Mouse (Mus musculus) neural tube, embryonic 11.5 days (tissue): ENCODE data around the gene Rtn4rl1. TPM values are rescaled to one million over a fixed set of nuclear protein-coding genes. Genes with fewer than 3 reads are reported as not detected.
"Not testable (repeated sequence)": the region's sequence is repeated elsewhere in the genome, so short reads cannot be mapped to it uniquely, and the experiment has no call there.

Experiments used
- ATAC-seq: fragments of 200-750 bp; cut with Nextera tagmentation; 2 replicates; pipeline ENCODE4 v1.8.0; 2017; ENCODE audit warnings: moderate number of reproducible peaks, mild to moderate bottlenecking, moderate TSS enrichment, moderate library complexity; ENCODE audit not compliant: insufficient read depth, low FRiP score, low TSS enrichment
- DNase-seq: peaks from one replicate; pipeline ENCODE4 v3.0.0-alpha.2; 2015; ENCODE audit warnings: low spot score
- H3K27ac ChIP-seq: fragments of 300-500 bp; sonication (generic); 2 replicates; pipeline ENCODE4 v1.5.1; 2014; ENCODE audit warnings: low read depth, mild to moderate bottlenecking, low read length
- H3K27me3 ChIP-seq: fragments of 300-500 bp; sonication (generic); 2 replicates; pipeline ENCODE4 v1.6.1; 2014; ENCODE audit warnings: mild to moderate bottlenecking, low read length, mixed read lengths; ENCODE audit not compliant: control insufficient read depth, insufficient read depth
- H3K36me3 ChIP-seq: fragments of 300-500 bp; sonication (generic); 2 replicates; pipeline ENCODE4 v1.6.1; 2014; ENCODE audit warnings: mild to moderate bottlenecking, low read length, moderate library complexity, mixed read lengths; ENCODE audit not compliant: control insufficient read depth, insufficient read depth
- H3K4me1 ChIP-seq: fragments of 300-500 bp; sonication (generic); 2 replicates; pipeline ENCODE4 v1.6.1; 2014; ENCODE audit warnings: low read length, mixed read lengths; ENCODE audit not compliant: control insufficient read depth, insufficient read depth
- H3K4me2 ChIP-seq: fragments of 300-500 bp; sonication (generic); 2 replicates; pipeline ENCODE4 v1.6.1; 2014; ENCODE audit warnings: low read depth, mild to moderate bottlenecking, moderate library complexity
- H3K4me3 ChIP-seq: fragments of 300-500 bp; sonication (generic); 2 replicates; pipeline ENCODE4 v1.5.1; 2014; ENCODE audit warnings: low read depth, low read length
- H3K9ac ChIP-seq: fragments of 300-500 bp; sonication (generic); 2 replicates; pipeline ENCODE4 v1.6.1; 2014; ENCODE audit warnings: mild to moderate bottlenecking, low read length
- H3K9me3 ChIP-seq: fragments of 300-500 bp; sonication (generic); 2 replicates; pipeline ENCODE4 v1.6.1; 2016; ENCODE audit warnings: low read length; ENCODE audit not compliant: control insufficient read depth
- WGBS: fragments of 180-500 bp; shearing (Covaris S2); extraction: QIAGEN DNeasy Blood & Tissue Kit; methylation state at CpG from one replicate; pipeline ENCODE4 v1.1.7; 2014; 5-methylcytosine and 5-hydroxymethylcytosine counted together
- polyA plus RNA-seq: library from polyadenylated mRNA; unstranded; fragments of >200 nt; fragmentation: Nextera tagmentation; extraction: Ambion mirVana; gene quantifications from 2 replicates; pipeline ENCODE4 v1.2.1, GENCODE M21; 2014

The Rtn4rl1 gene
- polyA plus RNA-seq, 1 experiment from 2014 or later, result 6.0 TPM

DNA sequence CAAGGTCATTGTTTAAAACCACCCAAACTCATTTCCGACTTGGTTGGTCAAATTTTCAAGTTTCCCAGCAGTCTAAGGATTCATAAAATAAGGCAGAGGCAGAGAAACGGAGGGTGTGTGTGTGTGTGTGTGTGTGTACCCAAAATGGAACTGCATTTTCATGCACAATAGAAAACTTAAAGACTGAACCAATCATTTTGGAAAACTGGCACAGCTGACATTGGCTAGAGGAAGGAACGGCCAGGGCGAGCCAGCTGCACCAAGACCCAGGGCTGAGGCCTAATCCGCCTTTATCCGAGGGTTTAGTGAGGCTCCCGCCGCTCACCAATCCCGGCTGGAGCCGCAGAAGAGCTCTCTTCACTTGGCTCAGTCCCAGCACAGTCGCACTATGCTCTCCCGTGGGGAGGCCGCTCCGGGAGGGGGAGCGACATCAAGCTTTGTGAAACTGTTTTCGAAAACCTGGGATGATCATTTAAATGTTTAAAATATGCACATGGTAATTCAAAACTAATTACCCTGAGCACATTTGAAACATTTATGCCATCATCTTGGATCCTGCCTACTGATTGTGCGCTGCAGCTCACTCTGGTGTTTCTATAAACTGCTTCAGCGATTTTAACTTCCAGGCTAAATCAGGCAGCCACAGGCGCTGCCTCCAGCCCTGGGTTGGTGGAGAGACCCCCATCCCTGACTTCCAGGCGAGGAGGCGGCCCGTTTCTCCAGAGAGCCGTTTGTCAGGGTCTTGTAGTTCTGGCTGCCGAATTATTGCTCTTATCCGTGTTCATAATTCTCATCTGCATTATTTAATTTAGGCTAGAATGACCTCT lies 98.0 kb downstream of the Rtn4rl1 start:
- no peak overlapping the region for H3K27ac ChIP-seq
- H3K4me2 ChIP-seq, result no peak overlapping the region
- H3K36me3 ChIP-seq, result no peaks in the 10 kb centered on the region
- 31% methylated on average over 25 of the region's 25 CpGs for WGBS
- DNase-seq, result no peak
- no peak overlapping the region for H3K9ac ChIP-seq
- no peaks in the 10 kb centered on the region for H3K4me1 ChIP-seq
- H3K9me3 ChIP-seq, result no peaks in the 10 kb centered on the region
- peaks cover 14% of the 10 kb centered on the region for H3K27me3 ChIP-seq
- no peak overlapping the region for H3K4me3 ChIP-seq
- ATAC-seq, result no peak

DNA sequence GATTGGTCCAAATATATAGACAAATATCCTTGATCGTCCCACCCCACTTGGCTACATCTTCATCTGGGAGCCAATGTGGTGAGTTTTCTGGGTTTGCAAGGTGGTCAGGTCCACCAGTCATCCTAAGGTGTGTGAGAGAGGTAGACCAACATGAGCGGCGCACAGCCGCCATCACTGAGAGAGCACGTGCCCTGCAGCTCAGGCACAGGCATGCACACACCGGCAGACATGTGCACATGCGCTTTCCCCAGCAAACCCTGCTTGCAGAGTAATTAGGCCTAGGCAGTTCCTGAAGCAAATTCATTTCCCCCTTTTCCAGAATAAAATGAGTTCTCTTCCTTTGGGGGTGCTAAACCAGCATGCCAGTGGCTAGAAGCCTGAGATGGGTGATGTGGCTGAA lies 98.7 kb downstream of the Rtn4rl1 start:
- no peak for ATAC-seq

DNA sequence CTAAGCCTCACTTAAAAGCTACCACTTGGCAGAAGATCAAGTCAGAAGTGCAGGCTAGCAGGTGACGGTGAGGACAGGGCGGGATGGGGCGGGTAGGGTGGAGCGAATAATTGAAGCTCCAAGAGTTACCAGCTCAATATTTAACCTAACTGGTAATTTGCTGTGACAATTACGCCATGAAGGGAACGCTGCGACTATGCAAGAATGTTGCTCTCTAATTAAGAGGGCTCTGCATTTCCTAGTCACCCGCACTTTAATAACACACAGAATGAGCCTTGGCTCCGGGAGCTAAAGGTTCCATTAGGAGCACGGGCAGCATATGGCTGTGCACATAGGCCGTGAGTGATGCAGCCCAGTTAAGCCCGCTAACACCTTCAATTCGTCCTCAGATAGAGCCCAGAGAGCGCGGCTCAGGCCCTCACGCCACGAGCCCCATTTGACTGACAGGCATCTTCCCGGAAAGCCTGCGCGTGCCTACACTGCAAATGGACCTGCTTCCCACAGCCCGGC lies 100.3 kb downstream of the Rtn4rl1 start:
- Histone ChIP-seq H3K27me3 (peaks cover 14% of the 10 kb centered on the region), H3K27ac (no peak overlapping the region), H3K4me3 (no peak overlapping the region), H3K36me3 (no peaks in the 10 kb centered on the region), H3K9me3 (no peaks in the 10 kb centered on the region), H3K4me1 (no peaks in the 10 kb centered on the region), H3K9ac (no peak overlapping the region), H3K4me2 (no peak overlapping the region)
- WGBS, result 53% methylated on average over 21 of the region's 21 CpGs
- no peak for DNase-seq
- ATAC-seq, result no peak

More for the DNA sequence above, 98.7 kb downstream of the Rtn4rl1 start:
- 92% methylated on average over 7 of the region's 7 CpGs for WGBS
- Histone ChIP-seq H3K4me3 (no peak overlapping the region), H3K4me2 (no peak overlapping the region), H3K36me3 (no peaks in the 10 kb centered on the region), H3K9ac (no peak overlapping the region), H3K4me1 (no peaks in the 10 kb centered on the region), H3K27ac (no peak overlapping the region), H3K27me3 (peaks cover 14% of the 10 kb centered on the region), H3K9me3 (no peaks in the 10 kb centered on the region)
- DNase-seq, result no peak

GRCm38 (mm10) chr11:75294862-75295261 lies 101.3 kb downstream of the Rtn4rl1 start:
- Histone ChIP-seq H3K36me3 (no peaks in the 10 kb centered on the region; the same call in 1 of the 2 replicates), H3K4me1 (no peaks in the 10 kb centered on the region), H3K27ac (no peak overlapping the region), H3K9ac (no peak overlapping the region), H3K4me3 (no peak overlapping the region), H3K27me3 (peaks cover 14% of the 10 kb centered on the region), H3K4me2 (no peak overlapping the region), H3K9me3 (no peaks in the 10 kb centered on the region)
- ATAC-seq (no peak), DNase-seq (no peak)
- 83% methylated on average over 9 of the region's 9 CpGs for WGBS

DNA sequence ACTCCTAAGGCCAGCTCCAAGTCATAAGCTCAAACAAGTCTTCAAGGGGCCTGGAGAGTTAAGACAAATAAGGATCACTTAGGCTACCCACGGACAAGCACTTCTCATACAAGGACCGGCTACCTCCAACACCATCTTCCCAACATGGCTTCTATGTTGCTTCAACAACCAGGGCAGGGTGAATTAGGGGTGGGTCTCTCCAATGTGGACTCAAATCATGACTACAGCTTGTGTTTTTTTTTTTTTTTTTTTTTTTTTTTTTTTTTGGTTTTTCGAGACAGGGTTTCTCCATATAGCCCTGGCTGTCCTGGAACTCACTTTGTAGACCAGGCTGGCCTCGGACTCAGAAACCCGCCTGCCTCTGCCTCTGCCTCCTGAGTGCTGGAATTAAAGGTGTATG lies 102.0 kb downstream of the Rtn4rl1 start:
- not testable (repeated sequence) for H3K4me1 ChIP-seq, H3K4me2 ChIP-seq, ATAC-seq, H3K9me3 ChIP-seq, H3K36me3 ChIP-seq, H3K4me3 ChIP-seq, DNase-seq, H3K27ac ChIP-seq, H3K9ac ChIP-seq
- WGBS, result 85% methylated on average over 5 of the region's 5 CpGs
- H3K27me3 ChIP-seq, result peaks cover 14% of the 10 kb centered on the region

DNA sequence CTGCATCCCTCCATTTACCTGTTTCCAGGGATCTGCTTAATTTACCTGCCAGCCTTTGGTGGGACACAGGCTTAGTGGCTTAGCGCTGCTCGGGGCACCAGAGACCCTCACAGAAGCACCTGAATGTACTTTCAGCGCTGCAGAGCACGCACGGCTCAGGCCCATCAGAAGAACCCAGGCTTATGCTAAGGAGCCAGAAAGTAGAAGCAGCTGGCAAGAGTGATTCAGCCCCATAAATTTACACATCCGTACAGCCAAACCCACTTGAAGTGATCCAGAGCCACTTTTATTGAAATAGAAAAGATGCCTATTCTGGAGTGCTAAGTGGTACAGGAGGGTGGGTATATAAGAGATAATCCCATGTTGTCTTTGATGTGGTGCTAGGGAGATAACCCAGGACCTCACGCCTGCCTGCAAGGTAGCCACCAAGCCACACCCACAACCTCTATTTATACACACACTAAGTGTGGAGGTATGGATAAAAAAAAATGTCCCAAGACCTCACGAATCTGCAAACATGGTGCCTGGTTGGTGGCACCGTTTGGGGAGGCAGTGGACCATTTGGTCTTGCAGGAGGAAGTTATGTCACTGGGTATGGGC lies 102.9 kb downstream of the Rtn4rl1 start:
- H3K4me1 ChIP-seq, result no peaks in the 10 kb centered on the region
- H3K4me2 ChIP-seq, result no peak overlapping the region
- peaks cover 13% of the 10 kb centered on the region for H3K27me3 ChIP-seq
- no peak overlapping the region for H3K9ac ChIP-seq
- DNase-seq, result no peak
- H3K4me3 ChIP-seq, result no peak overlapping the region
- H3K36me3 ChIP-seq, result peaks cover 4% of the 10 kb centered on the region
- no peak overlapping the region for H3K27ac ChIP-seq
- ATAC-seq, result no peak
- H3K9me3 ChIP-seq, result no peaks in the 10 kb centered on the region
- WGBS, result 81% methylated on average over 9 of the region's 9 CpGs

DNA sequence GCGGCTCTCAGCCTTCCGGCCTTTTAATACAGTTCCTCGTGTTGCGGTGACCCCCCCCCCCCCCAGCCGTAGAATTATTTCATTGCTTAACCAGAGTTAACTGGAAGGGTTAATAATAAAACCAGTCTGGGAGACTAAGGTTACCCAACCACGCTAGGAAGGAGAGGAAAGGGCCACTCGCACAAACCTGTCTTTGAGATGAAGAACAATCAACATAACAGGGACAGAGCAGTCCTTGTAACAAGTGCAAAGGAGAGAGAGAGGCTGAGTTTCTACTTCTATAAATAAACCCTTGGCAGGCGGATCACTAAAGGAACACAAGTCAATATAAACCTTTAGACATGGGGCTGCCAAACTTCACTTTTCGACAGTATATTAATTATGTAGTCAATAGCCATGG lies 104.0 kb downstream of the Rtn4rl1 start:
- no peaks in the 10 kb centered on the region for H3K9me3 ChIP-seq
- no peak overlapping the region for H3K4me2 ChIP-seq
- 78% methylated on average over 9 of the region's 9 CpGs for WGBS
- ATAC-seq (no peak), DNase-seq (no peak)
- H3K4me3 ChIP-seq, result no peak overlapping the region
- H3K9ac ChIP-seq, result no peak overlapping the region
- H3K4me1 ChIP-seq, result no peaks in the 10 kb centered on the region
- peaks cover 4% of the 10 kb centered on the region; the same call in 1 of the 2 replicates for H3K27me3 ChIP-seq
- H3K36me3 ChIP-seq, result peaks cover 4% of the 10 kb centered on the region
- H3K27ac ChIP-seq, result no peak overlapping the region

- no peak overlapping the region for H3K9ac ChIP-seq
- H3K36me3 ChIP-seq, result peaks cover 4% of the 10 kb centered on the region
- no peaks in the 10 kb centered on the region for H3K9me3 ChIP-seq
- DNase-seq (no peak), ATAC-seq (no peak)
- H3K27me3 ChIP-seq, result peaks cover 4% of the 10 kb centered on the region; the same call in 1 of the 2 replicates
- no peak overlapping the region for H3K4me2 ChIP-seq
- 62% methylated on average over 11 of the region's 11 CpGs for WGBS
- H3K4me3 ChIP-seq, result no peak overlapping the region
- no peaks in the 10 kb centered on the region for H3K4me1 ChIP-seq
- no peak overlapping the region for H3K27ac ChIP-seq
Observed at GRCm38 (mm10) chr11:75298491-75298890, 104.9 kb downstream of the Rtn4rl1 start.

DNA sequence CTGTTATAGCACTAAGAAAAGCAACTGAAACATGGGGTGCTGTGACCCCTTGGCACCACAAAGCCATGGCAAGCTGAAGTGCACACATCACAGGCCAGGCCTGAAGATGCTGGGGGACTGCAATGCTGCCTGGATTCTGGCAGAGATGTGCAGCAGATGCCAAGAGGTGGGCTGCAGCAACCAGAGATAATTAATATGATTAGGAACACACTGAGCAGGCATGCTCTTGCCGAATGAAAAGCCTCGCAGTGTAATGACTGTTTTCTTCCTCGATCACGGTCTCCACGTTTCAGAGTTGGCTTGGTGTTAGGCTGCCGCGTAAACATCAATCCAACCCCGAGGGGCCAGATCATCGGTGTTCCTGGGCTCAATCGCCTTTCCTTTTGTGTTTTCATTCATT lies 106.2 kb downstream of the Rtn4rl1 start:
- Histone ChIP-seq H3K4me3 (no peak overlapping the region), H3K9ac (no peak overlapping the region), H3K4me1 (no peaks in the 10 kb centered on the region), H3K36me3 (peaks cover 4% of the 10 kb centered on the region), H3K27me3 (no peaks in the 10 kb centered on the region), H3K27ac (no peak overlapping the region), H3K4me2 (no peak overlapping the region), H3K9me3 (no peaks in the 10 kb centered on the region)
- no peak for DNase-seq
- WGBS, result 92% methylated on average over 10 of the region's 10 CpGs
- ATAC-seq, result no peak
